Mouse (Mus musculus) thymus, postnatal 0 days (tissue): ENCODE results near the gene Ankrd44. TPM values are rescaled to one million over a fixed set of nuclear protein-coding genes. Genes with fewer than 3 reads are reported as not detected.

Source experiments
- DNase-seq: peaks from one replicate; pipeline ENCODE4 v3.0.0-alpha.2; 2015; ENCODE audit warnings: low spot score
- microRNA-seq: library from miRNA; unstranded; fragments of <30 nt; microRNA quantifications from one replicate; pipeline ENCODE4, GENCODE M21; 2016; ENCODE audit warnings: borderline number of aligned reads
- polyA plus RNA-seq: library from polyadenylated mRNA; unstranded; fragments of >200 nt; fragmentation: Nextera tagmentation; extraction: Ambion mirVana; gene quantifications from 2 replicates; pipeline ENCODE4 v1.2.1, GENCODE M21; 2015

Ankrd44 gene
- polyA plus RNA-seq, 1 experiment from 2014 or later: 42.6 TPM

DNA sequence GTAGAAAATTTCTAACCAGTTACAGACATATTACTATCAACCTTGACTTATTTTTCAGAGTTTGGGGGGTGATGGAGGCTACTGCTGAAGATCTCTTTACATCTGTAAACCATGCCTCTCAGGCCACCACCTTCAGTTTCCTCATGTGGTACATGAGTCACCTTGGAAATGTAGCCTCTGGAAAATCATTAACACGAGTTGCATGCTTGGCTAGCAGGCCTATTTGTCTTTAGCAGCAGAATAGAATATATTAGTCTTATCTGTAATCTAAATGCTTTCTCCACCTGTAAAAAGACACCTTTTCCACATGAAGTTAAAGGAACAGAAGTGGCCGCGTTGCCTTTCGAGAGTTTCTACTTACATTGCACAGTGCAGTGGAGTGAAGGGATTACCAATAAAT is 267.6 kb downstream of the Ankrd44 start:
- no peak for DNase-seq

DNA sequence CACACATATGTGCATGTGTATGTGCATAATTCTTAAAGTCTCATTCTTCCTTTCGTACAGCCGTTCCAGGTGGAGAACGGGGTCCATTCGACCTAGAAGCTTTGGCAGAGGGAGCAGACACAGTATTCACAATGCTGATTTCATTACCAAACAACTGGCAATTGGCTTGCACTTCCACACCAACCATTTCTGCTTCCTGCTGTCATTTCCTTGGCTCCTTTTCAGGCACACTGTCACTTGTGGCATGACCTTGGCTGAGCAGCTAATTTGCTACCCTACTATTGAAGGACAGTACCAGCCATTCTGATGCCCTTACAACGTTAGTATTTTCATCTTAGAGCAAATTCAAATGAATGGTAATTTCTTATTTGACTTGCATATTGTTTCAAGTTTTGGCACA is 277.9 kb downstream of the Ankrd44 start:
- no peak for DNase-seq

DNA sequence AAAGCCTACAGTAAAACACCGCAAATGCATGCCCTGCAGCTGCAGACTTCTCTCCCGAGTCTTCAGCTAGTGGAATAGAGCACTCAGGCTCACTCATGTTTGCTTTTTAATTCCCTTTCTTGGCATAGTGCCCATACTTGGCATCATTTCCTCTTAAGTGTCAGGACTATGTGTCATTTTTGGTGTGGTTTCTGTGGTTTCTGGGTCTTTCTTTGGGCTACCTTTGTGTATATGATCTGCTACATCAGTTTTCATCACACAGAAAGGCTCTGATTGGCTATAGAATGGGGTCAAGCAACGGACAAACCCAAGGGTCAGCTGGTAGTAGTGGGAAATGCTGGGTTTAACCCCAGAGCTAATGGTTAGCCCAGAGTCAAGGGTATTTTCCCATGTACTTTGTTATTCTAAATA is 278.8 kb downstream of the Ankrd44 start:
- peak; percentile 13 for DNase-seq

DNA sequence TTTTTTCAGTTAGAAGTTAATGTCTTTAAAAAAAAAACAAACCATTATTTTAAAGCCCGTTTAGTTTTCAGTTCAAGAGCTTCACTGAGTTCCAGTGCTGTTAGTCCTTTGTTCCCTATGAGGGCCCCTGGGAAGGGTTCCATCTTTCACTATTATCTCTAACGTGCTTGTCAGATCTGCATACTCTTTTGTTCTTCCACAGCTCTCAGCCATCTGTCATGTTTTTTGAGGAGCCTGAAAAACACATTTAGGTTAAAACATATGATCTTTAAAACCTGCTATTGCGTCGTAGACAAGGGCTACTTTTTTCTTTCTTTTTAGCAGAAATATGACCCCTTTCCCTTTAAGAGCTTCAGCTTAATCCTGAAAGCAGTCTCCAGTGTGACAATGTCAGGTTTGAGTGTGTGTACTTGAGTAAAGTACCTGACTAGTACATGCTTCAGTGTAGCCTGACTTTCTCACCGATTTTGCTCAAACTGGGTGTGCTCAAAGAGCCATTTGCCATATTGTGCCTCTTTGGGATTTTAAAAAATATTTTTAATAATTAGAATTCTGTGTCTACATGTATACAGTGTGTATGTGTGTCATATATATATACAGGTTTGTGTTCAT is 285.9 kb downstream of the Ankrd44 start:
- DNase-seq: no peak

DNA sequence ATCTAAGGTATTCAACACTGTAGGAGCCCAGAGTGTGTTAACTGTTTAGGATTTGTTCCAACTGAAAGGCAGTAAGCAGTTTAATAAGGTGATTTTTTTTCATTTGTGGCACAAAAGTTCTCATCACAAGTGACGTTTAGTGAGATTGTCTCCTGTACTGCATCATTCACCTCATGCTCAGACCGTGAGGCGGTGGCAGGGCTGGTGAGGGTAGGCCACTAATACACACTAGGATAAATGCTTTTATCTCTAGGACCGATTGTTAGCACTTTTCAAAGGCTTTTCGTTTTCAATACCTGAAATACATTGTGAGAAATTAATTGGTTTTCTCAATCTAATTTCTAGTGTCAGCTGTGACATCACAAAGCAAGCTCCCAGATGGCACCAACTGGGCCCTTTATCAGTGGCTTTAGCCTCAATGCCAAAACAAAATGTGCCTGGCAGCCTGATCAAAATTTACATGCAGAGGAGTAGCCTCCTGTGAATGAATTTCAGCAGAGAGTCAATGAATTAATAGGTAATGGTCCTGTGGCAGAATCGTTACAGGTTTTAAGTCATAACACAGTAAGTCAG is 286.6 kb downstream of the Ankrd44 start:
- no peak for DNase-seq

DNA sequence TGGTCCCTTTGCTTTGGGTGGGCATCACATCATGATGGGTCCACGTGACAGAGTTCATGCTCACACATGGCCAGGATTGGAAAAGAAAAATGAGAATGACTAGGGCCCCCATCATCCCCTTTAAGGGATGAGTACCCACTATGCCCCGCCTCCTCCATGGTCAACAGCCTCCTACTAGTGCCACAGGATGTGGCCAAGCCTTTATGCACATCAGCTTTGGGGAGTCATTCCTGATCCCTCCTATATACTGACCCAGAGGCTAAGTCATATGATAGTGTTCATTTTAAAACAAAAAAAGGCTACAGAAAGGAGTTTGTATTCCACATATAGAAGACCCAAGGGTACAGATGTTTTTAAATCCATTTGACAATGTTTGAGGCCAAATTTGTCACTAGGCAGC is 287.1 kb downstream of the Ankrd44 start:
- DNase-seq: no peak

DNA sequence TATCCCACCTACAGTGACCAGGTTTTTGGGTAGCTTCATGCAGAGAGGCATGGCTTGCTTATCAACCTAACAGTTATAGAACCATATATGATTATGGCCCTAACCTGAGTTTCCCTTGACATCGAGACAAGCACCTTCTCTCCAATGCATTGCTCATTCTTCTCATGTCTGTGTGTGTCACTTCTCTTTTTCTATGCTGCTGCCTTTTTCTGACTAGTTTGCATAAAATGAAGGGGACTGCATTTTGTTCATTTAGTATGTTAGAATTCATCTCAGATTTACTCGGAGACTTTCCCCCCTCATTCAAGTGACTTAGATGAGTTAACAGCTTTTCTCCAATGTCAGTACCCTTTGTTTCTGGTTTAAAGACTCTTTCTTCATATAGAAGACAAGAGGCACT is 288.8 kb downstream of the Ankrd44 start:
- DNase-seq: no peak

DNA sequence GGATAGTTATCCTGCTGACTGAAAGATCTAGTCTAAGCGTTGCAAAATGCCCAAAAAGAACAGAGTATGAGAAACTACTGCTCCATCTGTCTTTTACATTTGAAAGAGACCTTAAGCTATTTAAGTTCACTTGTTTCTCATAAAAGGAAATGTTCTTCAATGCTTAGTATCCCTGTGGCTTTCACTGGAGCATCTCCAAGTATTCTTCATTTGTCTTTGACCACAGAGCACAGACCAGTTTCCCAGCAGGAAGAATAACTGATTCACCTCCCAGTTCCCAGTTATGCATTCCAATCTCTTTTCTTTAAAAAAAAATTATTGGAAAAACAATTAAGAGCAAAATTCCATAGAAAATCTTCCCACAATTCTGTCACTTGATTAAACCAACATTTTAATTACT is 297.1 kb downstream of the Ankrd44 start:
- DNase-seq: no peak

DNA sequence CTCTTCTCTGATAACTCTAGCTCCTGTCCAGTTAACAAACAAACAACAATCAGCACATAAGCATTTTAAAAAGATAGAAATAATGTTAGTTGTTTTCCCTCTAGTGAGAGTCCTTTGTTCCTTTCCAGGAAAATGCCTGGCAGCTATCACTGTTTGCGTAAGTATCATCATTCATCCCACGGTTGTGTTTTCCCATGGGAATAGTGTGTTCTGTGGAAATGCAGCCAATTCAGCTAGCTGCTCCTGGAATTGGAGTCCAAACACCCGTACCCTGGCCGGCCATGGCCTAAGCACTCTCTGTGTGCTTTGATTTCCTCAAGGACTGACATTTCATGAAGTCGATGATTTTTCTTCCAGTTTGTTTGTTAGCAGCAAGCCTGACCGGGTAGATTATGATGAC is 311.2 kb downstream of the Ankrd44 start:
- DNase-seq: no peak

DNA sequence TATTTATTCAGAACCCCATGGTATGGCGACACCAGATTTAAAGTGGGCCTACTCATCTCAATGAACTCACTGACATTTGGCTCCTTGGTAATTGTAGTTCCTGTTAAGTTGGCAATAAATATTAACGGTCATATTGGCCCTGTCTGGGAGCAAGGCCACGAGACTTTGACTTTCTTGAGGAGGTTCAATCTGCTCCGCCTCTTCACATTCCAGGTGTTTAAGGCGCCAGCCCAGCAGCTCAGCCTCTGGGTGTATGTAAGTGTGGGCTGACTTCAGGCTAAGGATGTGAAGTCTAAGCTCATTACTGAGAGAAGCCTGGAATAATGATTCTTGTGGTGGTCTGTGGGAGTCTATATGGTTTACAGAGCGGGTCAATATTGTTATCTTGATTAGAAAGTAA is 313.8 kb downstream of the Ankrd44 start:
- no peak for DNase-seq

DNA sequence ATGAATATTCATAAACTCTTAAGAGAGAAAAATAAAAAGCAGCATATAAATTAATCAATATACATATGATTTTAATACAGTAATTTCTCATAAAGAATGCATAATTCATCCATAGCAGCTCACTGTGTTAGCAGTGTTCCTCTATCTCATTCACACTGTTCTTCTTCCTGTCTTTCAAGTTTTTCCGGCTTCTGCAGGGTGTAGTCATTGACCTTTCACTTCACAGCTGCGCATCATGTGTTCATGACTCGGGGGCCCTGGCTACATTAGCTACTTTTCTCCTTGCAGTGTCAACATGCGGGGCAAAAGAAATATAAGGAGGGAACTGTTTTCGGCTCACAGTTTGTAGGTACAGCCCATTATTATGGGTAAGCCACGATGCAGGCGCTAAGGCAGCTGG is 314.3 kb downstream of the Ankrd44 start:
- DNase-seq: no peak

DNA sequence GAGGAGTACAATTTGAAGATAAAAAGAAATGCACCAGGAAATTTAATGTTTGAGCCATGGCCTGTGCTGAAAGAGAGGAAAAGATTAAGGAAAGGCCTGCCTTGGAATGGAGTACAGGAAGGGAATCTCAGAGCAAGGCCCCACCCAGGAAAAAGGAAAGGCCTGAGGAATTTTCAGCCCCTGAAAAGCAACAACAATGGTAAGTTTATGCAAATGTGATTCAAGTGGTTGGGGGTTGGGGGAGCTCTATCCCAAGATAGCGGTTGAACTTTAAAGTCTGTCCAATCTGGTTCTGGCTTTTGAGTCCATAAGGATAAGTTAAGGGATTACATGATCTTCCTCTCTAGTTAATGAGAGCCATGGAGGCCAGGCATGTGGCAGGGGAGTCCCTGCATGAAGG is 319.3 kb downstream of the Ankrd44 start:
- no peak for DNase-seq

DNA sequence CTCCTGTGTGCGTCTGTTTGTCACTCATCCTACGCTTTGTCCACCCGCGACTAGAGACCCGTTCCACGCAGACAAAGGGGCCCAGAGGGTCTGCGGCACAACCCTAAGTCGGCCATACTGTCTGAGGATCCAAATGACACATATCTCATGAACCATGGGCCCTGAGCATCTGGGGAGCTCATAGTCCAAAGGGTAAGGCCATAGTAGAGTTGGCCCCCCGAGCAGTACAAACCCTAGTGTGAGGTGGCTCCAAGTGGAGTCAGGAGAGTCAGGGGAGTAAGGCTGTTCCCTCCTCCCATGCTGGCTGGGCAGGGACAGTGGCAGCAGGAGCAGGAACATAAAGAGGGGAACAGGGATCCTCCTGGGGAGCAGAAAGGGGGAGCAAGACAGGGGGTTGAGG is 324.5 kb downstream of the Ankrd44 start:
- no peak for DNase-seq

DNA sequence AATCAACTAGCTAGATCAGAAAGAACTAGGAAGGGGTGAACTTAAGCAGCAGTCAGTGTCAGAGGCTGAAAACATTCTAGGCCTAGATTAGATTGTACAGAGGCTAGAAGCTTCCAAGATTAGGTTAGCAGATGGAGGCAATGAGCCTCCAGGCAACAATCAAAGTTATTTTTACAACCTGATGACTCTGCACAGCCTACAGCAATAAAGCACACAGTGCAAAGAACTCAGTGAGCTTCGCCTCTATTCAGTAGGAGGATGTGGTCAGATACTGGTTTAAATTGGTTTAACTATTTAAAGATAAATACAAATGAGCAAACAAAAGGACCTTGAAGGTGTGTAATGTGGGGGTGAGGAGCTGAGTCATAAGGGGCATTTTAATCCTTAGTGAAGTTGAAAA is 325.9 kb downstream of the Ankrd44 start:
- DNase-seq: no peak

DNA sequence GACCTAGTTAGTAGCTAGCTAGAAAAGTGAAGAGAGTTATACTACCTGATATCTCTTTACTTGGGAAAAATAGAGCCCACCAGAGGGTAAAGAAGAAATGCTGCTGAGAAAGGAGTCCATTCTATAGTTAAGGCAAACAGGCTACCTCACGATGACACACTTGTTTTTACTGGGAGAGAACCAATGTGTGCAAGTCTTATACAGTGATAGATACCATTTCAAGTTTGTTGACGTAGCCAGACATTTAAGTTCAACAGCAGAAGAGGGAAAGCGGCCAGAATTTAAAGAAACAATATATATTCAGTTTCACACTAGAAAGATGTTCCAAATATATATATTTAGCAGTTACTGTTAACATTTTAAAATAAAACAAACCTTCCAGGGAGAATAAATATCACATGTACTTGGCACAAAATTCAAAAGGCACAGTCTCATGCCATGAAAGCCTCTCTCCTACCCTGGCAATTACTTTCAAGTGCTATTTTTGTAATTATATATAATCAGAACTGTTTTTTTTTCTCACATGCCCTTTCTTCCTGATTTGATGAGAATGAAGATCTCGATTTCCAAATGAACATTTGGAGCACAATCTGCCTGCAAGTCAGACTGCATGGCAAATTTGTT is 328.5 kb downstream of the Ankrd44 start:
- no peak for DNase-seq

DNA sequence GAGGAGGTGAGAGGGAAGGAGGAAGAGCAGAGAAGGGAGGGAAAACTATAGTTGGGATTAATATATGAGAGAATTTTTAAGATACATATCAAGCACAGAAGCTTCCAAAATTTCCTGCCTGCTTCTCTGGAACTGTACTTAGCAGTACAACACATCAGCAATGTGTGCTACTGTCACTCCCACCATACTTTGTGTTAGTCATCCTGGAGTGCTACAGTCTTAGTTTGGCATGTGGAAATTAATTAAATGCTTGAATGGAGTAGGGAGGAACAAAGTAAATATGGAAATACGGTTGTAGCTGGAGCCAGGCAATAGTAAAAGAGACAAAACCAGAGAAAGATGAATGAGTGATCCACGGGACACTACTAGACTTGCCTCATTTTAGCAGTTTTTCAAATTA is 330.0 kb downstream of the Ankrd44 start:
- no peak for DNase-seq

Small RNA genes lying within 50 kb of the gene (microRNA-seq; reads per million reads assigned to microRNA genes)
- gene Gm24053: not detected

Other genes starting within 250 kb of the Ankrd44 start
- 390 and 430 TPM in 2 replicates for gene Sf3b1, start 101.1 kb upstream of the Ankrd44 start, polyA plus RNA-seq
- 18.6 and 19.9 TPM in 2 replicates for gene Coq10b, start 126.4 kb upstream of the Ankrd44 start, polyA plus RNA-seq
- gene Hspe1, start 161.7 kb upstream of the Ankrd44 start, polyA plus RNA-seq: 316 and 385 TPM in 2 replicates
- gene Hspd1, start 161.9 kb upstream of the Ankrd44 start, polyA plus RNA-seq: 258 and 291 TPM in 2 replicates
- gene Mob4, start 204.8 kb upstream of the Ankrd44 start, polyA plus RNA-seq: 127 and 149 TPM in 2 replicates